Mouse (Mus musculus) bone marrow macrophage, adult 2 months (primary cell): Measurements from ENCODE around the gene Mdc1. TPM values are rescaled to one million over a fixed set of nuclear protein-coding genes. Genes with fewer than 3 reads are reported as not detected.

Experiments
- H3K27ac ChIP-seq: 2 replicates; pipeline ENCODE4 v1.5.1; 2012; ENCODE audit warnings: low read depth, low read length; ENCODE audit not compliant: insufficient read depth
- H3K4me1 ChIP-seq: 2 replicates; pipeline ENCODE4 v1.6.1; 2012; ENCODE audit warnings: low read length; ENCODE audit not compliant: control insufficient read depth, insufficient read depth
- H3K4me3 ChIP-seq: 2 replicates; pipeline ENCODE4 v1.5.1; 2012; ENCODE audit warnings: mild to moderate bottlenecking, low read length, moderate library complexity; ENCODE audit not compliant: insufficient read depth
- CTCF ChIP-seq: IDR thresholded peaks from 2 replicates; pipeline ENCODE4 v1.5.1; 2012; ENCODE audit warnings: low read depth, mild to moderate bottlenecking, low read length, moderate library complexity
- POLR2A ChIP-seq: IDR thresholded peaks from 2 replicates; pipeline ENCODE4 v1.6.1; 2012; ENCODE audit warnings: mild to moderate bottlenecking, low read depth, low read length, borderline replicate concordance
- polyA plus RNA-seq: library from polyadenylated mRNA; stranded (reverse); fragments of >200 nt; gene quantifications from 2 replicates; pipeline ENCODE4 v1.2.4, GENCODE M21; 2012; ENCODE audit not compliant: missing spikeins, insufficient read depth, insufficient read length

The Mdc1 gene
- polyA plus RNA-seq, 1 experiment = 17.7 TPM

GRCm38 (mm10) chr17:35897644-35898573 is 56.6 kb downstream of the Mdc1 start:
- H3K27ac ChIP-seq = no peak overlapping the region
- TF ChIP-seq CTCF (0 out of 2 replicates have a peak, but pooled peaks have one; percentile 14), POLR2A (no peak)

GRCm38 (mm10) chr17:35900636-35901035 is 59.3 kb downstream of the Mdc1 start:
- TF ChIP-seq CTCF = no peak
- Histone ChIP-seq H3K4me3 (no peak overlapping the region), H3K27ac (no peak overlapping the region), H3K4me1 (peaks cover 18% of the 10 kb centered on the region)

More at GRCm38 (mm10) chr17:35897644-35898573, 56.6 kb downstream of the Mdc1 start:
- peaks cover 18% of the 10 kb centered on the region for H3K4me1 ChIP-seq
- H3K4me3 ChIP-seq = peak overlapping the region; percentile 46

- H3K27ac ChIP-seq = no peak overlapping the region
- peaks cover 9% of the 10 kb centered on the region for H3K4me1 ChIP-seq
- no peak for TF ChIP-seq POLR2A
- TF ChIP-seq CTCF = no peak
- no peak overlapping the region for H3K4me3 ChIP-seq
These were observed 62.2 kb downstream of the Mdc1 start for GRCm38 (mm10) chr17:35903343-35903991.

- Histone ChIP-seq H3K27ac (no peak overlapping the region), H3K4me3 (no peak overlapping the region), H3K4me1 (peaks cover 9% of the 10 kb centered on the region)
- TF ChIP-seq CTCF (no peak), POLR2A (no peak)
These were observed 62.7 kb downstream of the Mdc1 start for GRCm38 (mm10) chr17:35903992-35904355.

- Histone ChIP-seq H3K4me3 (no peak overlapping the region), H3K27ac (no peak overlapping the region), H3K4me1 (peaks cover 10% of the 10 kb centered on the region)
- TF ChIP-seq POLR2A = no peak
- no peak for TF ChIP-seq CTCF
These were observed 64.3 kb downstream of the Mdc1 start for GRCm38 (mm10) chr17:35905587-35905986.

GRCm38 (mm10) chr17:35907609-35908008 is 66.3 kb downstream of the Mdc1 start:
- Histone ChIP-seq H3K4me1 (peaks cover 9% of the 10 kb centered on the region), H3K27ac (no peak overlapping the region), H3K4me3 (no peak overlapping the region)
- TF ChIP-seq CTCF = no peak

Other genes with a start within 250 kb of the Mdc1 start
- not detected in 2 replicates for gene Sfta2, start 240.0 kb upstream of the Mdc1 start, polyA plus RNA-seq
- not detected in 2 replicates for gene Gm9573, start 214.9 kb upstream of the Mdc1 start, polyA plus RNA-seq
- not detected in 2 replicates for gene Mucl3, start 197.8 kb upstream of the Mdc1 start, polyA plus RNA-seq
- gene Vars2, start 173.9 kb upstream of the Mdc1 start, polyA plus RNA-seq = 10.2 and 12.1 TPM in 2 replicates
- 12.2 and 15.8 TPM in 2 replicates for gene Gtf2h4, start 167.8 kb upstream of the Mdc1 start, polyA plus RNA-seq
- 0.60 and 0.63 TPM in 2 replicates for gene Ddr1, start 136.9 kb upstream of the Mdc1 start, polyA plus RNA-seq
- gene Ier3, start 19.8 kb upstream of the Mdc1 start, polyA plus RNA-seq = 40.6 and 46.7 TPM in 2 replicates
- 52.7 and 69.3 TPM in 2 replicates for gene Flot1, start 18.3 kb upstream of the Mdc1 start, polyA plus RNA-seq
- 481 and 519 TPM in 2 replicates for gene Tubb5, start 3.2 kb upstream of the Mdc1 start, polyA plus RNA-seq
- 31.7 and 33.1 TPM in 2 replicates for gene Nrm, start 19.8 kb downstream of the Mdc1 start, polyA plus RNA-seq
- 202 and 205 TPM in 2 replicates for gene Ppp1r18, start 24.1 kb downstream of the Mdc1 start, polyA plus RNA-seq
- gene Dhx16, start 38.3 kb downstream of the Mdc1 start, polyA plus RNA-seq = 57.5 and 77.6 TPM in 2 replicates
- 36.9 and 39.3 TPM in 2 replicates for gene 2310061I04Rik, start 55.9 kb downstream of the Mdc1 start, polyA plus RNA-seq
- gene Atat1, start 68.6 kb downstream of the Mdc1 start, polyA plus RNA-seq = 22.7 and 23.8 TPM in 2 replicates
- 21.0 and 29.4 TPM in 2 replicates for gene Mrps18b, start 74.9 kb downstream of the Mdc1 start, polyA plus RNA-seq
- gene Ppp1r10, start 74.9 kb downstream of the Mdc1 start, polyA plus RNA-seq = 36.0 and 46.0 TPM in 2 replicates
- 96.1 and 104 TPM in 2 replicates for gene Abcf1, start 128.2 kb downstream of the Mdc1 start, polyA plus RNA-seq
- 27.7 and 28.1 TPM in 2 replicates for gene Gnl1, start 138.3 kb downstream of the Mdc1 start, polyA plus RNA-seq
- gene Prr3, start 138.7 kb downstream of the Mdc1 start, polyA plus RNA-seq = 15.6 and 19.5 TPM in 2 replicates
- gene H2-T24, start 179.0 kb downstream of the Mdc1 start, polyA plus RNA-seq = 52.2 and 56.0 TPM in 2 replicates
- 351 and 364 TPM in 2 replicates for gene H2-T23, start 191.3 kb downstream of the Mdc1 start, polyA plus RNA-seq
- 89.0 and 112 TPM in 2 replicates for gene H2-T22, start 201.2 kb downstream of the Mdc1 start, polyA plus RNA-seq
- 0.72 TPM in 1 of 2 replicates, not detected in the other for gene Gm6034, start 201.4 kb downstream of the Mdc1 start, polyA plus RNA-seq
- gene Gm11127, start 216.9 kb downstream of the Mdc1 start, polyA plus RNA-seq = not detected in 2 replicates